Mouse (Mus musculus): ENCODE data around the gene Izumo1. TPM values are rescaled to one million over a fixed set of nuclear protein-coding genes. Genes with fewer than 3 reads are reported as not detected.
"Not testable (repeated sequence)": the region's sequence is repeated elsewhere in the genome, so short reads cannot be mapped to it uniquely, and the experiment has no call there.

The Izumo1 gene
- polyA plus RNA-seq, 1 experiment from 2014 or later: 0.13 TPM

DNA sequence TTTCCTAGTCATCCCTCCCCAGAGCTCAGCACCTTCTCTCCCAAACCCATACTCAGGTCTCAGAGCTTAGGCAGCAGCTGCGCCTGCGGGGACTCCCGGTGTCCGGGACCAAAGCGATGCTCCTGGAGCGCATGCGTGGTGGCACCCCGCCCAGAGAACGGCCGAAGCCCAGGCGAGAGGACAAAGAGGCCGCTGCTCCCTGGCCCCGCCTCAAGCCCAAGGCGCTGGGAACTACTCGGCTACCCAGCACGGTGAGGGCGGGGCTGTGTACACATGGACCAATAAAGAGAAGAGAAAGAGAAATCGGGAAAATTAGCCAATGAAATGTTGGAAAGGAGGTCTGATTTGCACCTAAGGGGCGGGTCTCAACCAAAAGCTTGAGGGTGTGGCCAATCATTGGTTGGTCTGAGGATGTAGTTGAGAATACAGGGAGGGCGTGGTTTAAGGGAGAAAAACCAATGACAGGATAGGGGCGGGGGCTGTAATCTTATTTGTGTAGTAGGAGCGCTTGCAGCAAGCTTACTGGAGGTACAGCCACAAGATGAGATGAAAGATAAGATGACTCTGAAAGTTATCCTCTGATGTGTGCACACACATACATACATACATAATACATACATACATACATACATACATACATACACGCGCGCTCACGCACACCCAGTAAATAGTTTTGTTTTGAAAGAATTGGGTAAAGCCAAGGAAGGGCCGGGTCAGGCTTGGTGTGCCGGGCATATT, 22.0 kb downstream of the Izumo1 start:
- 1% methylated on average over 28 of the region's 28 CpGs for WGBS
- Histone ChIP-seq H3K9me3 (no peaks in the 10 kb centered on the region), H3K27me3 (peaks cover 9% of the 10 kb centered on the region; the same call in 1 of the 2 replicates), H3K4me3 (replicated peaks) (peak overlapping the region; percentile 48), H3K4me1 (replicated peaks) (peaks cover 42% of the 10 kb centered on the region), H3K36me3 (no peaks in the 10 kb centered on the region), H3K27ac (peak overlapping the region; percentile 89), H3K4me2 (peak overlapping the region; percentile 64), H3K9ac (replicated peaks) (peak overlapping the region; percentile 65)
- peak; percentile 89 for ATAC-seq (ENCODE audit: insufficient number of reproducible peaks, insufficient read depth, low FRiP score, low TSS enrichment, low read depth)

DNA sequence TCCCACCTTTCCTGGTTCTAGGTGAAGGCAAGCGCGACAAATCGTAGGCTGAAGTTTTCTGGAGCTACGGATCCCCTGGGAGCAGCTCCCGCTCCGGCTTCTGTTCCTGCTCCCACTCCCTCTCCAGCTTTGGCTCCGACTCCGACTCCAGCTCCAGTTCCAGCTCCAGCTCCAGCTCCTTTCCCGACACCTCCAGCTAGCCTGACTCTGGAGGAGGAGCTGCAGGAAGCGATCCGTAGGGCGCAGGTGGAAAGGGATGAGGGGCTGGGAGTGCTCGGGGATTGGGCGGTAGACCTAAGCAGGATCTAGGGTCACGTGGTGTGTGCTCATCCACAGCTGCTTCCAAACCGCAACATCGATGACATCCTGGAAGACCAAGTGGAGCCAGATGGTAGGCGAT, 22.6 kb downstream of the Izumo1 start:
- Histone ChIP-seq H3K4me3 (replicated peaks) (peak overlapping the region; percentile 39), H3K9ac (replicated peaks) (peak overlapping the region; percentile 52), H3K4me1 (replicated peaks) (peaks cover 38% of the 10 kb centered on the region), H3K4me2 (peak overlapping the region; percentile 64), H3K27ac (peak overlapping the region; percentile 84), H3K9me3 (no peaks in the 10 kb centered on the region), H3K27me3 (peaks cover 9% of the 10 kb centered on the region; the same call in 1 of the 2 replicates), H3K36me3 (no peaks in the 10 kb centered on the region)
- WGBS: 4% methylated on average over 18 of the region's 18 CpGs
- ATAC-seq (ENCODE audit: insufficient number of reproducible peaks, insufficient read depth, low FRiP score, low TSS enrichment, low read depth): peak; percentile 3; the same call in 1 of the 2 replicates

DNA sequence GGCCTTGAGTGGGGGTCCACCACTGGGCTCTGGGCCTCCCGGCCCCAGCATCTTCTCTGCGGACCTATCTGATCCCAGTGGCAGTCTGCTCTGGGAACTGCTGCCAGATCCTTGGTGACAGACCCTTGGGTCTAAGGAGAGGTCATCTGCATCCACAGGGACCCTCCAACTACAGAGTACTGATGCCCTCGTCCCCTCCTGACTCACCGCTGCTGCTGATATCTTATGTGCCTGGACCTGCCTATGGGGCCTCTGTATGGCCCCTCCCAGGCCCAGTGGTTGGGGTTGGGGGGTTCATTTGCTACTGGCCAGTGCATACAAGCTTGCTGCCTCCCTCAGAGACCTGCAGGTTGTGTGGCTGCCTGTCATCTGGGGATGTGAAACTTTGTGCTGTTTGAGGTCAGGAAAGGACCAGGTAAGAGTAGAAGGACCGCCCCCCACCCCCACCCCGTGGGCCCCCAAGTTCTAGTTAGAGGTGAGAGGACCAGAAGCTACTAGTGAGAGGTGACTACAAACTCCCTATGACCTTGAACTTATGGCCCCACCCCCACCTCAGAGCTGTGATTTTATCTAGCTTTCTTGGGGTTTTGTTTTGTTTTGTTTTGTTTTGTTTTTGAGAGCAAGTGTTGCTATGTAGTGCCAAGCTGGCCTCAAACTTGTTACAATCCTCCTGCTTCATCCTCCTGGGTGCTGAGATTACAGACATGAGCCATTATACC, 23.4 kb downstream of the Izumo1 start:
- ATAC-seq (ENCODE audit: insufficient number of reproducible peaks, insufficient read depth, low FRiP score, low TSS enrichment, low read depth): no peak
- Histone ChIP-seq H3K36me3 (no peaks in the 10 kb centered on the region), H3K27me3 (peaks cover 9% of the 10 kb centered on the region; the same call in 1 of the 2 replicates), H3K9me3 (no peaks in the 10 kb centered on the region), H3K4me3 (replicated peaks) (peak overlapping the region; percentile 39), H3K4me1 (replicated peaks) (peaks cover 33% of the 10 kb centered on the region), H3K9ac (replicated peaks) (peak overlapping the region; percentile 52), H3K4me2 (peak overlapping the region; percentile 64), H3K27ac (peak overlapping the region; percentile 84; the same call in 1 of the 2 replicates)
- 67% methylated on average over 6 of the region's 6 CpGs for WGBS

DNA sequence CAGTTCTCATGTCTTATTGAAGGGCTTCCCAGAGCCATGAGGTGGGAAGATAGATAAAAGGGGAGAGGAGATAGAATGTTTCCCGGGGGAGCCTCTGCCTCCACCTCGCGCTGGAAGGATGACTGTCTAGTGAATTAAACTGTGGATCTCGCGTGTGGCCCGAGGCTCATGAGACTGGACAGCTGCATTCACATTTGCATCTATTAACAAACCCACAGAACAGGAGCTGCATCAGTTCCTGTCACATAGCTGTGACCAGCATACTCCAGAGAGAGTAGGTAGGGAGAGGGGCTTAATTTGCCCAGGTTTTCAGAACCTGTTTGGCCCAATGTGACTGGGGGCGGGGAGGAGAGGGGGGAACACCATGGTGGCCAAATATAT, 24.0 kb downstream of the Izumo1 start:
- WGBS: 88% methylated on average over 7 of the region's 7 CpGs
- Histone ChIP-seq H3K4me2 (no peak overlapping the region), H3K4me3 (replicated peaks) (no peak overlapping the region), H3K27me3 (peaks cover 9% of the 10 kb centered on the region; the same call in 1 of the 2 replicates), H3K9me3 (no peaks in the 10 kb centered on the region), H3K27ac (no peak overlapping the region), H3K4me1 (replicated peaks) (peaks cover 33% of the 10 kb centered on the region), H3K9ac (replicated peaks) (no peak overlapping the region), H3K36me3 (no peaks in the 10 kb centered on the region)
- ATAC-seq (ENCODE audit: insufficient number of reproducible peaks, insufficient read depth, low FRiP score, low TSS enrichment, low read depth): no peak

DNA sequence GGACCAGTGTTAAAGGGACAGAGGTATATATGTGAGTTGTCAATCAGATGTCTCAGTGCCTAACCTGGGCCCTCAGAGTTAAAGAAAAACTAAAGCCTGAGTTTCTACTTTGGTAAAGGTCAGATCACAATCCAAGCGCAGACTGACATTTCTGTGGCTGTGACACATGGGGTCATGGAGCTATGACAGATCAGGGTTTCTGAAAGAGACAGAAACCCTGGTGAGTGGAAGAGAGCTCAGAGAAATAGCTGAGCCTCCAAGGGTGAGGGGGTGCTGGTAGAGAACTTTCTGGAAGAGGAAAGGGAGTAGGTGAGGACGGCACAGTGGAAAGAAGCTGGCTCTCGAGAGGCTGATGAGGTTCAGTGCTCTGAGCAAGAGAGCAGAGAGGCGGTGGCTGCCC, 25.1 kb downstream of the Izumo1 start:
- no peak overlapping the region for H3K9ac ChIP-seq (replicated peaks)
- H3K4me2 ChIP-seq: no peak overlapping the region
- 75% methylated on average over 4 of the region's 4 CpGs for WGBS
- H3K36me3 ChIP-seq: no peaks in the 10 kb centered on the region
- no peaks in the 10 kb centered on the region for H3K9me3 ChIP-seq
- no peak overlapping the region for H3K4me3 ChIP-seq (replicated peaks)
- no peak overlapping the region for H3K27ac ChIP-seq
- no peak for ATAC-seq (ENCODE audit: insufficient number of reproducible peaks, insufficient read depth, low FRiP score, low TSS enrichment, low read depth)
- H3K27me3 ChIP-seq: 0 out of 2 replicates have a peak, but pooled peaks cover 9% of the 10 kb centered on the region
- peaks cover 24% of the 10 kb centered on the region for H3K4me1 ChIP-seq (replicated peaks)

DNA sequence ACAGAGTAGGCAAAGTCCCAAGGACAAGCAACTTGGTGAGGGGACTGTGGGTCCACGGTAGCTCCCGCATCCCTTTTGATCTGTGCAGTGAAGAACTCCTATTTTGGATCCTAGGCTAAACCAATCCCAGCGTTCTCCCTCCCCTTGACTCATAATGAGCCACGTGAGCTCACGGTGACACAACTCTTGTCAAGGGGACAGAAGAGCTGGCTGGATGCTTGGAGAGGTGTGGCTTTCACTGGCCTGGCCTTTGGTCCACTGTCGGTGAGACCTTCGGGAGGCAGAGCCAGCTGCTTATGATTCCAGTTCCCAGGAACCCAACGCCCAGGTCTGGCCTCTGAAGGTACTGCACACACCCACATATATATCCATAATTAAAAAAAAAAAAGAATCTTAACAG, 27.7 kb downstream of the Izumo1 start:
- Histone ChIP-seq H3K36me3 (no peaks in the 10 kb centered on the region), H3K27ac (no peak overlapping the region), H3K9ac (replicated peaks) (no peak overlapping the region), H3K4me3 (replicated peaks) (no peak overlapping the region), H3K9me3 (no peaks in the 10 kb centered on the region), H3K4me1 (replicated peaks) (peaks cover 7% of the 10 kb centered on the region; the same call in 1 of the 2 replicates), H3K27me3 (0 out of 2 replicates have a peak, but pooled peaks cover 9% of the 10 kb centered on the region), H3K4me2 (no peak overlapping the region)
- 72% methylated on average over 8 of the region's 8 CpGs for WGBS
- no peak for ATAC-seq (ENCODE audit: insufficient number of reproducible peaks, insufficient read depth, low FRiP score, low TSS enrichment, low read depth)

DNA sequence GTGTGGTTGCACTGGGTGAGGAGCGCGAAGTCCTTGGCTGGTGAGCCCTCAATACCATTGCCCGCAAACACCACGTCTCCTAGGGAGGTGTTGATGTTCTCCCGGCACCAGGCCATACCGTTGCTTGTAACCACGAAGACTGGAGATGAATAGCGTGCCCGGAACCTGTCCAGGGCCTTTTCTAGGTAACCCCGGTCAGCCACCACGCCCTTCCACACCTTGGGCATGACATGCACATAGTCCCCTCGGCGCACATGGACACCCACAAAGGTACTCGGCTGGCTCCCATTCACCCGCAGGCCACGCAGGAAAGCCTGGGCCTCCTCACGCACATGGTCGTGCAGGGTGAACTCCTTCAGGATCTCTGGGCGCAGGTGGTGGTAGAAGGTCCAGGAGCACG, 28.9 kb downstream of the Izumo1 start:
- H3K4me1 ChIP-seq (replicated peaks); ATAC-seq (ENCODE audit: insufficient number of reproducible peaks, insufficient read depth, low FRiP score, low TSS enrichment, low read depth); H3K27me3 ChIP-seq; H3K9me3 ChIP-seq; H3K36me3 ChIP-seq; H3K9ac ChIP-seq (replicated peaks); H3K4me3 ChIP-seq (replicated peaks); H3K27ac ChIP-seq; H3K4me2 ChIP-seq: not testable (repeated sequence)
- WGBS: 91% methylated on average over 20 of the region's 20 CpGs

DNA sequence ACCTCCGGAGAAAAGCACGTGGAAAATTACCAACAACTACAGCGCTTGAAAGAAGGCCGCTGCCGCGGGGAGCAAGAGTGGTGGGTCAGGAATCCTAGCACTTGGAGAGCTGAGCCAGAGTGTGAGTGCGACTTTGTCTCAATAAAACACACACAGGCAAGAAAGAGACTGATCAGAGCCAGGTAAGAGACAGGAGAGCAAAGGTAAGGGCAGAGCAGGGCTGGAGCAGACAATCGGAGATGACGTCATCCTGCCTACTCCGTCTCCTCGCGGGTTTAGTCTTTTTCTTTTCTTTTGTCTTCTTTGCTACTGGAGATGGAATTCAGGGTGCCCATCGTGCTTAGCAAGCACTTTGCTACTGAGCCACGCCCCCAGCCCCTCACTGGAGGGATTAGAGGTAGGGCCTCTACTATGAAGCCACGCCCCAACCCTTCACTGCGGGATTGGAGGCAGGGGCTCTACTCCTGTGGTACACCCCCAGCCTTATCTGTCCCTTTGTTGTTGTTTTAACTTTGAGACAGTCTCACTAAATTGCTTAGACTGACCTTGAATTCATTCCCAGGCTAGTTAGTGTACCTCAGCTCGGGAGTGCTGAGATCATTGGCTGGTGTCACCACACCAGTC, 32.9 kb downstream of the Izumo1 start:
- H3K4me2 ChIP-seq: peak overlapping the region; percentile 32
- no peak for ATAC-seq (ENCODE audit: insufficient number of reproducible peaks, insufficient read depth, low FRiP score, low TSS enrichment, low read depth)
- no peak overlapping the region for H3K9ac ChIP-seq (replicated peaks)
- no peak overlapping the region; the same call in 1 of the 2 replicates for H3K4me3 ChIP-seq (replicated peaks)
- H3K36me3 ChIP-seq: no peaks in the 10 kb centered on the region
- H3K9me3 ChIP-seq: peaks cover 6% of the 10 kb centered on the region; the same call in 1 of the 2 replicates
- no peaks in the 10 kb centered on the region for H3K27me3 ChIP-seq
- H3K27ac ChIP-seq: no peak overlapping the region
- 35% methylated on average over 17 of the region's 17 CpGs for WGBS
- 0 out of 2 replicates have a peak, but pooled peaks cover 7% of the 10 kb centered on the region for H3K4me1 ChIP-seq (replicated peaks)

DNA sequence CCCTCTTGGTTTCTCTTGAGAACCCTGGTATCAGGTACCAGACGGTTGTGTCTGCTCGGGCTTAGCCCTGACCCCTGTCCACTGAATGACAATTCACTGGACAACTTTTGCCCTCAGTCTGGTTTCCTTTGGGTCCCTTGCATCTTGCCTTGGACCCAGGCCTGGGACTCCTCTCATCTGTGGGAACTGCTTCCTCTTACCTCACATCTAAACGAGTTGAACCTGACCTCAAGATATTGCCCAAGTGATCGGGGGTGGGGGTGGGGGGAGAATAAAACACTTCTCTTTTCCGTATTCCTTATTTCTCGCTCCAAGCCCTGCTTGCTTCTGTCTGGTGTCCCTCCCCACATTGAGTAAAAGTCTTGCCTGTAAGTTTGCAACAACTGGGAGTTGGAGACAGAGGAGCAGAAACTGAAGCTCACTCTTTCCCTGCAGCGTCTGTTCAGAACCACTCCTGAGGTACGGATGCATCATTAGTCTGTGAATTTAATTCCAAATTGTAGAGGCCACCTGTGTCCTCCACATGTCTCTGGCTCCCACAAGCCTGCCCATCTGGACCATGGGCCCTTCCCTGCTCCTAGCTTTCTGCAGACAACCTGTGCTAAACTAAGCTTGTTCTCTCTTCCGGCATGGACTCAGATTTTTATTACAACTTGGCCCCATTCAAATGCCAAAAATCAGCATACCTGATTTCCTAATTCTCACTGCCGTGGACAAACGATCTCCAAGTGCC, 39.3 kb downstream of the Izumo1 start:
- Histone ChIP-seq H3K27me3 (no peaks in the 10 kb centered on the region), H3K4me1 (replicated peaks) (peaks cover 18% of the 10 kb centered on the region; the same call in 1 of the 2 replicates), H3K4me3 (replicated peaks) (no peak overlapping the region), H3K27ac (no peak overlapping the region), H3K9ac (replicated peaks) (no peak overlapping the region), H3K36me3 (no peaks in the 10 kb centered on the region), H3K4me2 (no peak overlapping the region), H3K9me3 (peaks cover 6% of the 10 kb centered on the region; the same call in 1 of the 2 replicates)
- 77% methylated on average over 11 of the region's 11 CpGs for WGBS
- ATAC-seq (ENCODE audit: insufficient number of reproducible peaks, insufficient read depth, low FRiP score, low TSS enrichment, low read depth): no peak

DNA sequence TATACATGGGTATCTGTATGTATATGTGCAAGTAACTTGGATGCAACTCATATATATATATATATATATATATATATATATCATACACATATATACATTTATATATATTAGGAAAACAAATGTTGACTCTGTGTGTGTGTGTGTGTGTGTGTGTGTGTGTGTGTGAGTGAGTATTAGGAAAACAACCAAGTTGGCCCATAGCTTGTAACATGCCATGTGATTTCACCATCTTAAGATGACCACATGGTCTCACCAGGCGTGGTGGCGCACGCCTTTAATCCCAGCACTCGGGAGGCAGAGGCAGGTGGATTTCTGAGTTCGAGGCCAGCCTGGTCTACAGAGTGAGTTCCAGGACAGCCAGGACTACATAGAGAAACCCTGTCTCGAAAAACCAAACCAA, 40.1 kb downstream of the Izumo1 start:
- not testable (repeated sequence) for H3K27ac ChIP-seq; ATAC-seq (ENCODE audit: insufficient number of reproducible peaks, insufficient read depth, low FRiP score, low TSS enrichment, low read depth); H3K4me3 ChIP-seq (replicated peaks); H3K4me2 ChIP-seq; H3K9me3 ChIP-seq; H3K9ac ChIP-seq (replicated peaks); H3K27me3 ChIP-seq; H3K36me3 ChIP-seq
- WGBS: 89% methylated on average over 6 of the region's 6 CpGs
- peaks cover 13% of the 10 kb centered on the region; the same call in 1 of the 2 replicates for H3K4me1 ChIP-seq (replicated peaks)
